Mouse (Mus musculus): ENCODE measurements around the gene Ppip5k1. TPM values are rescaled to one million over a fixed set of nuclear protein-coding genes. Genes with fewer than 3 reads are reported as not detected.

Ppip5k1 gene
- polyA plus RNA-seq, 1 experiment, result 14.9 TPM

DNA sequence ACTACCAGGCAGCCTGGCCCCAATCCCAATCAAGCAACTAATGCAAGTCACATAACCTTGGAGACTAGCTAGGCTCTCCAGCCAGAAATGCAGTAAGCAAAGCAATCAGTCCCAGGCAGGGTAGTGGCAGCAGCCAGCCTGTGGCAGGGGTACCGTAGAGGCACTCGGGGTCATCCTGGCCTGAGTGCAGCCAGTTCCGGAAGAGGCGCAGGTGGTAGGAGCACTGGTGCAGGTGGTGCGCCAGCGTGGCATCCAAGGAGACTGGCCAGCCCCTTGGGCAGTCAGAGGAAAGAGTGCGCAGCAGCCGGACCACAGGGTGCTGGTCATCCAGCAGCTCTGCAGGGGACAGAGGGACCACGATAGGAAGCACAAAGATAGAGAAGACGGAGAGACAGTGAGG is 32.2 kb downstream of the Ppip5k1 start:
- H3K36me3 ChIP-seq (ENCODE audit: control insufficient read depth, insufficient read depth, low read length, poor library complexity, severe bottlenecking), result no peaks in the 10 kb centered on the region
- no peaks in the 10 kb centered on the region for H3K9me3 ChIP-seq (replicated peaks; ENCODE audit: control insufficient read depth, insufficient read depth, low read length, poor library complexity, severe bottlenecking)
- no peak overlapping the region for H3K4me3 ChIP-seq (ENCODE audit: low read depth, low read length)
- no peaks in the 10 kb centered on the region for H3K4me1 ChIP-seq (ENCODE audit: control insufficient read depth, insufficient read depth, low read length)
- no peak for TF ChIP-seq EP300 (IDR thresholded peaks at IDR 0.05; ENCODE audit: insufficient read depth, low read depth, low read length)
- TF ChIP-seq CTCF (IDR thresholded peaks at IDR 0.05; ENCODE audit: low read depth, low read length), result no peak
- no peak for TF ChIP-seq POLR2A (IDR thresholded peaks at IDR 0.05; ENCODE audit: insufficient read depth, low read length)
- no peak overlapping the region for H3K27ac ChIP-seq (ENCODE audit: insufficient read depth, low read length)
- H3K27me3 ChIP-seq (ENCODE audit: control insufficient read depth, insufficient read depth, low read length, poor library complexity, severe bottlenecking), result no peaks in the 10 kb centered on the region
- no peak overlapping the region for H3K9ac ChIP-seq (ENCODE audit: low read depth, poor library complexity, severe bottlenecking)

DNA sequence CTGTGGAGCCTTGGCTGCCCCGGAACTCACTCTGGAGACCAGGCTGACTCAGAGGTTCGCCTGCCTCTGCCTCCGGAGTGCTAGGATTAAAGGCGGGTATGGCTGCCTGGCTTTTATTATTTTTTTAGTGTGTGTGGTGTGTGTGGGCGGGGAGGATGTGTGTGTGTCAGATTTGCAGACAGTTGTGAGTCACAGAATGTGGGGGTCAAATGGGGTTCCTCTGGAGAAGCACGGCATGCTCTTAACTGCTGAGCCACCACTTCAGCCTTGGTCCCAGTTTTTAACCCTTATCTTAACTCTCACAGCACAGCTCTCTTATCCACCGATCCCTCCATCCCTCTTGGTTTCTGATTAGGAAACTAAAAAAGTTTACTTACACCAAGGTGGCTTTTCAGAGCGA is 38.9 kb downstream of the Ppip5k1 start:
- Histone ChIP-seq H3K27me3 (ENCODE audit: control insufficient read depth, insufficient read depth, low read length, poor library complexity, severe bottlenecking) (no peaks in the 10 kb centered on the region), H3K4me1 (ENCODE audit: control insufficient read depth, insufficient read depth, low read length) (no peaks in the 10 kb centered on the region), H3K9me3 (replicated peaks; ENCODE audit: control insufficient read depth, insufficient read depth, low read length, poor library complexity, severe bottlenecking) (no peaks in the 10 kb centered on the region), H3K4me3 (ENCODE audit: low read depth, low read length) (no peak overlapping the region), H3K27ac (ENCODE audit: insufficient read depth, low read length) (no peak overlapping the region), H3K9ac (ENCODE audit: low read depth, poor library complexity, severe bottlenecking) (no peak overlapping the region), H3K36me3 (ENCODE audit: control insufficient read depth, insufficient read depth, low read length, poor library complexity, severe bottlenecking) (no peaks in the 10 kb centered on the region)
- TF ChIP-seq CTCF (IDR thresholded peaks at IDR 0.05; ENCODE audit: low read depth, low read length), result no peak
- TF ChIP-seq EP300 (IDR thresholded peaks at IDR 0.05; ENCODE audit: insufficient read depth, low read depth, low read length), result no peak
- TF ChIP-seq POLR2A (IDR thresholded peaks at IDR 0.05; ENCODE audit: insufficient read depth, low read length), result no peak

DNA sequence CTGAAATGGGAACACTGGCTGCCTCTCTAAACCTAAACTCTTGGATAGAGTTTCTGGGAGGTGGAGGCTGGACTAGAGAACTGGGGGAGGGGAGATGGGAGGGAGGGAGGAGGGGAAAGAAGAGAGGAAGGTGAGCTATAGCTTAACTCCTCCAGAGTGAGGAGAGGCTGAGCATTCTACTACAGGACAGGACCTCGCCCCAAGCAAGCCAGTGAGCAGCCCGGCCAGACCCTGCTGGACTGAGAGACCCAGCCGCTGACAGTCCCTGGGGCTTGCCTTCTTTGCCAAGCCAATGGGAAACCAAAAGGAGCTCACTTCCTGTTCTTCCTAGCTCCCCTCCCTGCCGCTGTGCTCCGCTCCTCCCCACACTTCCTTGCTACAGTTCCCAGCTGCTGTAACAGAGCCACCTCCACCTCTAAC is 46.2 kb downstream of the Ppip5k1 start:
- no peak overlapping the region for H3K9ac ChIP-seq (ENCODE audit: low read depth, poor library complexity, severe bottlenecking)
- no peaks in the 10 kb centered on the region for H3K9me3 ChIP-seq (replicated peaks; ENCODE audit: control insufficient read depth, insufficient read depth, low read length, poor library complexity, severe bottlenecking)
- no peaks in the 10 kb centered on the region for H3K36me3 ChIP-seq (ENCODE audit: control insufficient read depth, insufficient read depth, low read length, poor library complexity, severe bottlenecking)
- peak overlapping the region; percentile 16; the same call in 1 of the 2 replicates for H3K4me3 ChIP-seq (ENCODE audit: low read depth, low read length)
- H3K27ac ChIP-seq (ENCODE audit: insufficient read depth, low read length), result no peak overlapping the region
- TF ChIP-seq EP300 (IDR thresholded peaks at IDR 0.05; ENCODE audit: insufficient read depth, low read depth, low read length), result no peak
- TF ChIP-seq POLR2A (IDR thresholded peaks at IDR 0.05; ENCODE audit: insufficient read depth, low read length), result no peak
- no peak for TF ChIP-seq CTCF (IDR thresholded peaks at IDR 0.05; ENCODE audit: low read depth, low read length)
- H3K4me1 ChIP-seq (ENCODE audit: control insufficient read depth, insufficient read depth, low read length), result no peaks in the 10 kb centered on the region
- no peaks in the 10 kb centered on the region for H3K27me3 ChIP-seq (ENCODE audit: control insufficient read depth, insufficient read depth, low read length, poor library complexity, severe bottlenecking)

DNA sequence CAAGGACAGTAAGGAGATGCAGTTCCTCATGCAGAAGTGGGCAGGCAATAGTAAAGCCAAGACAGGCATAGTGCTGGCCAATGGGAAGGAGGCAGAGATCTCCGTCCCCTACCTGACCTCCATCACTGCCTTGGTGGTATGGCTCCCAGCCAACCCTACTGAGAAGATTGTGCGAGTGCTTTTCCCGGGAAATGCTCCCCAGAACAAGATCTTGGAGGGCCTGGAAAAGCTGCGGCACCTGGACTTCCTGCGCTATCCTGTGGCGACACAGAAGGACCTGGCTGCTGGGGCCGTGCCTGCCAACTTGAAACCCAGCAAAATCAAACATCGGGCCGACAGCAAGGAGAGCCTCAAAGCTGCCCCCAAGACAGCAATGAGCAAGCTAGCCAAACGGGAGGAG is 55.2 kb downstream of the Ppip5k1 start:
- Histone ChIP-seq H3K27ac (ENCODE audit: insufficient read depth, low read length) (no peak overlapping the region), H3K36me3 (ENCODE audit: control insufficient read depth, insufficient read depth, low read length, poor library complexity, severe bottlenecking) (no peaks in the 10 kb centered on the region), H3K4me3 (ENCODE audit: low read depth, low read length) (no peak overlapping the region), H3K27me3 (ENCODE audit: control insufficient read depth, insufficient read depth, low read length, poor library complexity, severe bottlenecking) (no peaks in the 10 kb centered on the region), H3K9ac (ENCODE audit: low read depth, poor library complexity, severe bottlenecking) (no peak overlapping the region), H3K9me3 (replicated peaks; ENCODE audit: control insufficient read depth, insufficient read depth, low read length, poor library complexity, severe bottlenecking) (no peaks in the 10 kb centered on the region), H3K4me1 (ENCODE audit: control insufficient read depth, insufficient read depth, low read length) (peaks cover 10% of the 10 kb centered on the region)
- TF ChIP-seq POLR2A (IDR thresholded peaks at IDR 0.05; ENCODE audit: insufficient read depth, low read length) (no peak), CTCF (IDR thresholded peaks at IDR 0.05; ENCODE audit: low read depth, low read length) (no peak), EP300 (IDR thresholded peaks at IDR 0.05; ENCODE audit: insufficient read depth, low read depth, low read length) (no peak)

DNA sequence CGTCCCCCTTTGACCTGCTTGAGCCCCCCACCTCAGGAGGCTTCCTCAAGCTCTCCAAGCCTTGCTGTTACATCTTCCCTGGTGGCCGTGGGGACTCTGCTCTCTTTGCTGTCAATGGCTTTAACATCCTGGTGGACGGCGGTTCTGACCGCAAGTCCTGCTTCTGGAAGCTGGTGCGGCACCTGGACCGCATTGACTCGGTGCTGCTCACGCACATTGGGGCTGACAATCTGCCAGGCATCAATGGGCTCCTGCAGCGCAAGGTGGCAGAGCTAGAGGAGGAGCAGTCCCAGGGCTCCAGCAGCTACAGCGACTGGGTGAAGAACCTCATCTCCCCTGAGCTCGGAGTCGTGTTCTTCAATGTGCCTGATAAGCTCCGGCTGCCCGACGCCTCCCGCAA is 55.7 kb downstream of the Ppip5k1 start:
- Histone ChIP-seq H3K9me3 (replicated peaks; ENCODE audit: control insufficient read depth, insufficient read depth, low read length, poor library complexity, severe bottlenecking) (no peaks in the 10 kb centered on the region), H3K27ac (ENCODE audit: insufficient read depth, low read length) (no peak overlapping the region), H3K4me3 (ENCODE audit: low read depth, low read length) (no peak overlapping the region), H3K36me3 (ENCODE audit: control insufficient read depth, insufficient read depth, low read length, poor library complexity, severe bottlenecking) (no peaks in the 10 kb centered on the region), H3K4me1 (ENCODE audit: control insufficient read depth, insufficient read depth, low read length) (peaks cover 15% of the 10 kb centered on the region), H3K27me3 (ENCODE audit: control insufficient read depth, insufficient read depth, low read length, poor library complexity, severe bottlenecking) (no peaks in the 10 kb centered on the region), H3K9ac (ENCODE audit: low read depth, poor library complexity, severe bottlenecking) (no peak overlapping the region)
- no peak for TF ChIP-seq EP300 (IDR thresholded peaks at IDR 0.05; ENCODE audit: insufficient read depth, low read depth, low read length)
- no peak for TF ChIP-seq POLR2A (IDR thresholded peaks at IDR 0.05; ENCODE audit: insufficient read depth, low read length)

DNA sequence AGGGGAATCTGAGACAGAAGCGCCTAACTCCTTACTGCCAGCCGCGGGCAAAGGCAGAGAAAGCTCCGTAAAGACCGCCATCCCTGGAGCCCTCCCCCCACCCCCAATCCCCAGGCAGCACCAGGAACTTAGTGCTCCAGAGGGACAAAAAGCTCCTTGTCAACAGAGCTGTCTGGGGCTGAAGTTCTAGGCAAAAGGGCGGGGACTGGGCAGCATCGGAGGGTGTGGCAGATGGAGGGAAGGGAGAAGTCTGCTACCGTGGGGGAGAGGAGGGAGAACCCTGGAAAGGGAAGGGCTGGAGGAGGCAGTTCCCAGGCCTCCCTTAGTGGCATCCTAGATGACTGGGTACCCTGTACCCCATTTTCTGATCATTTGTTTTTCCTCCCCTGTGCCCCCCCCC is 57.1 kb downstream of the Ppip5k1 start:
- TF ChIP-seq EP300 (IDR thresholded peaks at IDR 0.05; ENCODE audit: insufficient read depth, low read depth, low read length) (no peak), POLR2A (IDR thresholded peaks at IDR 0.05; ENCODE audit: insufficient read depth, low read length) (no peak), CTCF (IDR thresholded peaks at IDR 0.05; ENCODE audit: low read depth, low read length) (no peak)
- Histone ChIP-seq H3K9ac (ENCODE audit: low read depth, poor library complexity, severe bottlenecking) (no peak overlapping the region), H3K27ac (ENCODE audit: insufficient read depth, low read length) (no peak overlapping the region), H3K4me1 (ENCODE audit: control insufficient read depth, insufficient read depth, low read length) (peaks cover 15% of the 10 kb centered on the region), H3K27me3 (ENCODE audit: control insufficient read depth, insufficient read depth, low read length, poor library complexity, severe bottlenecking) (no peaks in the 10 kb centered on the region), H3K4me3 (ENCODE audit: low read depth, low read length) (no peak overlapping the region), H3K36me3 (ENCODE audit: control insufficient read depth, insufficient read depth, low read length, poor library complexity, severe bottlenecking) (no peaks in the 10 kb centered on the region), H3K9me3 (replicated peaks; ENCODE audit: control insufficient read depth, insufficient read depth, low read length, poor library complexity, severe bottlenecking) (no peaks in the 10 kb centered on the region)

Measured in ES-Bruce4 (cell line).